Mouse (Mus musculus): ENCODE measurements around the gene St5. TPM values are rescaled to one million over a fixed set of nuclear protein-coding genes. Genes with fewer than 3 reads are reported as not detected.

The St5 gene
- polyA plus RNA-seq, 1 experiment: 35.8 TPM

DNA sequence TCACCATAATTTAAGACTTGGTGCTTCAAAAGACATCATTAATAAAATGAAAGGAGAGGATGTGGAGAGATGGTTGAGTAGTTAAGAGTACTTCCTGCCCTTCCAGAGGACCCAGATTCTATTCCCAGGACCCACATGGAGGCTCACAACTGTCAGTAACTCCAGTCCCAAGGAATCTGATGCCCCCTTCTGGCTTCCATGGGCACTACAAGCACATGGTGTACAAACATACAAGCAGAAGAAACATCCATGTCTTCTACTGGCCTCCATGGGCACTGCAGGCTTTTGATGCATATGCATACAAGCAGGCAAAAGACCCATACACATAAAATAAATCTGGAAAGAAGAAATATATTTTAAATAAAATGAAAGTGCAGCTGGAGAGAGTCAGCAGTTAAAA lies 3.2 kb downstream of the St5 start:
- DNase-seq (ENCODE audit: low read depth): no peak

DNA sequence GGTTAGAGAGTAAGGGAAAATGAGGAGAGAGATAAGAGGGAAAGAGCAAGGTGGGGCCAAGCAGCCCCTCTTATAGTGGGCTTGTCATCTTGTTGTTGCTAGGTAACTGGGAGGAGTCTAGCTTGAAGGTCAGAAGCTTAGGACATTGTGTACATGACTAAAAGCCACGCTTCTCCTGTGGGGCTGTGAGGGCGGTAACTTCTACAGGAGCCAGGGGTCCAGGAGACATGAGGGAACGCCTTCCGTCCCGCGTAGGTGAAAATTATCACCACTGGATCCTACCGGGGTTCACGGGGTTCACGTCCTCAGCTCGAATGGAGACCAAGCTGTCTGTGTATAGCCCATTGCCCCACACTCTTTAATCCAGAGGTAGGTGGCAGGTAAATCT lies 8.1 kb downstream of the St5 start:
- no peak for DNase-seq (ENCODE audit: low read depth)

DNA sequence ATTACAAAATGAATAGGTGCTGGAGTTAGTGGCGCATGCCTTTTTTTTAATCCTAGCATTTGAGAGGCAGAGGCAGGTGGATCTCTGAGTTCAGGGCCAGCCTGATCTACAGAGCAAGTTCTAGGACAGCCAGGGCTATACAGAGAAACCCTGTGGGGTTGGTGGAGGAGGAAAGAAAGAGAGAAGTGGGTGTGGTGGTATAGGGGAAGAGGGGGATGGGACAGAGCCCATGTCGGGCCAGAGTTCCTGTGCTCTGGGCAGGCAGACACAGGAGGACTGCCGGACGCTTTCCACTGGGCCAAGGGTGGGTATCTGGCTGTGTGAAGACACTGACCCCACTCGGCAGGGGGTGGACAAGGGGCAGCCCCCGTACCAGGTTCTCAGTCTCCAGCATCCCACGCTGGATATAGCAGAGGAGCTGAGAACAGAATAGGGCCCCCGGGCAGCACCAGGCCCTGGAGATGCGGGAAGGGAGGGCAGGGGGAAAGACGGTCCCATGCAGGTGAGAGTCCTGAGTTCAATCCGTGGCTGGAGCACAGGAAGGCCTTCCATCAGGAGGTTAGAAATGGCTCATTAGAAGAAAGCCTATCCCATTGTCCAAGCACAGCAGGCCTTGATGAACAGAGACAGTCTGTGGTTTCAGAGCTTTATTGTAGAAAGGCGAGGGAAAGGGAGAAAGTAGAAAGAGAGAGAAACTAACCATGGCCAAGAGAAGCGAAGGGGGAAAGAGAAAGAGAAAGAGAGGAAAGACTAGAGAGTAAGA lies 8.6 kb downstream of the St5 start:
- DNase-seq (ENCODE audit: low read depth): no peak

DNA sequence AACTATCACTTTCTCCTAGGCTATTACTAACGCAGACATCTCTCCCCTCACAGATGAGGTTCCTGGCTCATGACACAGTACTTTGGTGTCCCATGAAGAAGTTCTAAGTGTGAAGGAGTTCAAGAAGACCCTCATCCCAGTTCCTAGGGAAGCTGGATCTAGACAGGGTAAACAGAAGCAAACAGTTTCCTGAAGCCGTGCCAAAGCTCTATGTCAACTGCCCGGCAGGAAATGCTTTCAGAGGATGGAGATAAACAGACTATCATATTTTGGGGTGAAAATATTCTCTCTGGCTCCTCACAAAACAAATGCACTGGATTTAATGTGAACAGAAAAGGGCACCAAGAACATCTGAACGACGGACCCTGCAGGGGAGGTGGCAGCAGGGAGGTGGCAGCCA lies 12.4 kb downstream of the St5 start:
- DNase-seq (ENCODE audit: low read depth): no peak

DNA sequence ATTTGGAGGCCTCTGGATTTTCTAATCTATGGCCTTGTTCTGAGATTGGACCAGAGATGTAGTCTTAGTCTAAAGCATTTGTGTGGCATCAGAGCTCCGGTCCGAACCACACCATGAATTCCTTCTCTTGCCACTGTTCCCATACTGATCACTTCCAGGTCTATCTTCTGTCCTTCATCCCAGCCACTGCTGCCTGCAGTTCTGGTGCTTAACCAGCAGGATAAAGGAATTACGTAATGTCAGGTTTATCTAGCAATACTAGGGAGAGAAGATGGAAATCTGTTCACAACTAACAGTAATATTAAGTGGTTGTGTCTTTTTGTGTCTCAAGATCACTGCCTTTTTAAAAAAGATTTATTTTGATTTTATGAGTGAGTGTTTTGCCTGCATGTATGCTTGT lies 13.3 kb downstream of the St5 start:
- no peak for DNase-seq (ENCODE audit: low read depth)

- DNase-seq (ENCODE audit: low read depth): no peak
Observed at GRCm38 (mm10) chr7:109686585-109687128, 16.7 kb downstream of the St5 start.

GRCm38 (mm10) chr7:109680879-109681278 lies 22.5 kb downstream of the St5 start:
- no peak for DNase-seq (ENCODE audit: low read depth)

DNA sequence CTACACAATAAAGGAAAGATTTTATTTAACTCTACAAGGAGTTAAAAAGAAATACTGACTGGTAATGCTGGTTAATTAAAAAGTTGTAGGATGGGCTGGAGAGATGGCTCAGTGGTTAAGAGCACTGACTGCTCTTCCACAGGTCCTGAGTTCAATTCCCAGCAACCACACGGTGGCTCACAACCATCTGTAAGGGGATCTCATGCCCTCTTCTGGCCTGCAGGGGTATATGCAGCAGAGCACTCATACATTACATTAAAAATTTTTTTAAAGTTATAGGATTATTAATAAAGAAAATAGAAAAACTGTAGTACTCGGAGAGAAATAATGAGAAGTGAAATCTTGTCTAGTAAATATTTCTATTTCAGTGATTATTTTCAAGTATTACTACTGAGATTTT lies 23.1 kb downstream of the St5 start:
- no peak for DNase-seq (ENCODE audit: low read depth)

- no peak for DNase-seq (ENCODE audit: low read depth)
Observed at GRCm38 (mm10) chr7:109674944-109675628, 28.3 kb downstream of the St5 start.

- DNase-seq (ENCODE audit: low read depth): no peak
Observed at GRCm38 (mm10) chr7:109671581-109672471, 31.6 kb downstream of the St5 start.

GRCm38 (mm10) chr7:109669426-109670170 lies 33.8 kb downstream of the St5 start:
- no peak for DNase-seq (ENCODE audit: low read depth)

GRCm38 (mm10) chr7:109666664-109667063 lies 36.7 kb downstream of the St5 start:
- no peak for DNase-seq (ENCODE audit: low read depth)

- no peak for DNase-seq (ENCODE audit: low read depth)
Observed at GRCm38 (mm10) chr7:109662626-109663025, 40.8 kb downstream of the St5 start.

DNA sequence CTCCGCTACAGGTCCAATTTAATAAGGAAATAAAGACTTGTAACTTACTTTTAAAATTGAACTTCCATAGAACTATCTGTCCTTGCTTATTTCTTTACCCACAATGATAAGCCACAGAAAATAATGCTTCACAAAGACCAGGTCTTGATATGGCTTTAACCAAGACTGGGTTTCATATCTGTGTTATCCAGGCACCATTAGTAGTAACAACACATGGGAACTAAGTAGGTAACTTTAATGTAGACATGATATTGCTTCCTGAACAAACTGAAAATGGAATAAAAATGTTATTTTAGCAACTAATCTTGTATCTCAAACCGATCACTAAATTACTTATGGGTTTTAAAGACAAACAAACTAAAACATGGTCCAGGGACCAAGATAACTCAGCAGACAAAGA lies 44.1 kb downstream of the St5 start:
- DNase-seq (ENCODE audit: low read depth): no peak

- DNase-seq (ENCODE audit: low read depth): no peak
Observed at GRCm38 (mm10) chr7:109657884-109658283, 45.5 kb downstream of the St5 start.

DNA sequence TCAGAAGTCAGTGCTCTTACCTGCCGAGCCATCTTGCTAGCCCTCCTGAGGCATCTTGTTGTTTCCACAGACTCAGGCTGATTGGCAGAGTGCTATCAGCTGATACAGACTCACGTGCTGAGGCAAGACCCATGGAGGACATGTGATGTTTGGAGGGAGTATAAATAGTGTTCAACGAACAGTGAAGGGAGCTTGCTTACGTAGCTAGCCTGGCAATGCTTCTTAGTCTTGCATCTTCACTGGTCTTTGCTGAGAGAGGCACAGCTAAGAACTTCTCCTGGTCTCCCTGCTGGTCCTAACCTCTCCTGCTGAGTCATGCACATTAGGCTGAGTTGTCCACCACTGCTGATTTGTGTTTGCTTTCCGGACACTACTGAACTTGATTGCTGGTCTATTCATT lies 48.5 kb downstream of the St5 start:
- DNase-seq (ENCODE audit: low read depth): no peak

- DNase-seq (ENCODE audit: low read depth): no peak
Observed at GRCm38 (mm10) chr7:109648812-109649594, 54.4 kb downstream of the St5 start.

DNA sequence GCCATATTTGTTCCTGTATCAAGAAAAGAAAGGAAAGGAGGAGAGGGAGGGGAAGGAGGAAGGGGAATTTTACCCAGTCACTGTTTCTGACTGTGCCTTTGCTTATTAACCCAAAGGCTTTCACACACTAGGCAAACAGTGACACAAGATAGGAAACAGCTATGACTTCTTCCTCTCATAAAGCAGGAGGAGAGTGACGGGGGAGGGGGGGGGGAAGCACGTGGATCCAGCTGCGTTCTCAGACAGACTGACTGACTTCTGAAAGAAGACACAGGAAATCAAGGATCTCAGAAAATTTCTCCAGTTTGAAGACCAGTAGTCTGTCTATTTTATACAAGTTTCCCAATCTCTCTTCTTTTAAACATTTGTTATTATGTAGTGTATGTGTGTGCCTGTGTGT lies 56.8 kb downstream of the St5 start:
- DNase-seq (ENCODE audit: low read depth): no peak

DNA sequence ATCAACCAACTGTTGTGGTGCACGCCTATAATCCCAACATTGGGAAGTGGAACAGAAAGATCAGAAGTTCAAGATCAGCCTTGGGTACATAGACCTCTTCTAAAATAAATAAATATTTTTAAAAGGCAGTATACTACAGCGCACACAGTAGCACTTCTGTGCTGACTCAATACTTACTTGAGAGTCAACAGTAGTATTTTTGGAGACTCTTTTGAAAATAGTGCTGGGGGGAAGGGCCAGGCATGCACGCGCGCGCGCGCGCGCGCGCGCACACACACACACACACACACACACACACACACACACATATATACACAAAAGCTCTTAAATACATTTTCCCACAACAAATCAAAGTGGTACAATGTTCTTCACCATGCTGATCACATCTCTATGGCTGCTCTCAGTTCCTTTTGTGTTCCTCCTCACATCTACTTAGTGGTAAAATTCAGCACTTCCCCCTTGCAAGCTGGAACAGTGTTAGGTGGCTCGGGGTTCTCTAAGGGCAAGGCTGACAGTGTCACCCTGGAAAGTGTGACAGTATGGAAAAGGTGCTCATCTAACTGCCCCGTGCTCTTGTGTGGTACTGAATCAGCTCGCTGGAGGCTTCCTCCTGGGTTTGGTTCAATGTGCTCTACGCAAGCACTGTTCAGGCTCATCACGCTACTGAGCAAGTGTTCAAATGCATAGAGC lies 60.0 kb downstream of the St5 start:
- DNase-seq (ENCODE audit: low read depth): no peak

DNA sequence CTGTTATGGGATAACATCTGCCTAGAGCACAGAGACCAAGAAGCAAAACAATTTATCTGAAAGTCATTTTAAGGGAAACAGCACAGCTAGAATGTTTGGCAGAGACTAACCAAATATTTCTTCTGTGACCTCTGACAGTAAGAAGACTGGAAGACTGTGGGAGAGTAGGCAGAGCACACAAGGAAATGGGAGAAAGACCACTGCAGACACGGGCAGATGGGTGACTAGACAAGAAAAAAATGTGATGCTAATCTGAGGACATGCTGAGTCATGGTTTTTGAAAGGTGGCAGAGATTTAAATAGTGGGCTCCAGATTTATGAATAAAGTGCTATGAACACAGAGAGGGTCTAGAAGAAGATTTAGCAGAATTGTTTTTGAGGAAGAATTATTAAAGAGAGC lies 61.4 kb downstream of the St5 start:
- DNase-seq (ENCODE audit: low read depth): no peak

All from gonadal fat pad, adult 2 months (tissue).